Mouse (Mus musculus) brain, embryonic 14.5 days (tissue): ENCODE data around the gene Hyal3.

Source experiments
- CTCF ChIP-seq: fragments of 200-500 bp; IDR thresholded peaks from 2 replicates; pipeline ENCODE4 v1.5.1; 2012; ENCODE audit warnings: inconsistent platforms, mild to moderate bottlenecking, moderate library complexity, borderline replicate concordance; ENCODE audit not compliant: insufficient read depth, insufficient read length; ENCODE audit errors: extremely low read depth
- POLR2A ChIP-seq: fragments of 200-500 bp; IDR thresholded peaks from 2 replicates; pipeline ENCODE4 v1.6.1; 2012; ENCODE audit warnings: mild to moderate bottlenecking, inconsistent platforms, borderline replicate concordance; ENCODE audit not compliant: poor library complexity, insufficient read depth, insufficient read length, severe bottlenecking; ENCODE audit errors: extremely low read depth

DNA sequence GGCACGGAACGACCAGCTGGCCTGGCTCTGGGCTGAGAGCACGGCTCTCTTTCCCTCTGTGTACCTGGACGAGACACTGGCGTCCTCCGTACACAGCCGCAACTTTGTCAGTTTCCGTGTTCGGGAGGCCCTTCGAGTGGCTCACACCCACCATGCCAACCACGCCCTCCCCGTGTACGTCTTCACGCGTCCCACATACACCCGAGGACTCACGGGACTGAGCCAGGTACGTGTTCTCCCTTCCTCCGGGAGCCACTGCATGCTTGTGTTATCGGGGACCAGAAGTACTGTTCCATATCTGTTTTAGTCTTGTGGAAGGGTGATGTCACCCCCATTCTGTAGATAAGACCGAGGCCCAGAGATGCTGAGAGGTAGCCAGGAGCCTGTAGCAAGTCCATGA lies 9.8 kb upstream of the Hyal3 start:
- TF ChIP-seq POLR2A = no peak
- no peak for TF ChIP-seq CTCF
